Mouse (Mus musculus): Measurements from ENCODE around the gene Zbtb9.
A peak's percentile ranks its signal among the peaks of the same experiment; 100 is the strongest.

DNA sequence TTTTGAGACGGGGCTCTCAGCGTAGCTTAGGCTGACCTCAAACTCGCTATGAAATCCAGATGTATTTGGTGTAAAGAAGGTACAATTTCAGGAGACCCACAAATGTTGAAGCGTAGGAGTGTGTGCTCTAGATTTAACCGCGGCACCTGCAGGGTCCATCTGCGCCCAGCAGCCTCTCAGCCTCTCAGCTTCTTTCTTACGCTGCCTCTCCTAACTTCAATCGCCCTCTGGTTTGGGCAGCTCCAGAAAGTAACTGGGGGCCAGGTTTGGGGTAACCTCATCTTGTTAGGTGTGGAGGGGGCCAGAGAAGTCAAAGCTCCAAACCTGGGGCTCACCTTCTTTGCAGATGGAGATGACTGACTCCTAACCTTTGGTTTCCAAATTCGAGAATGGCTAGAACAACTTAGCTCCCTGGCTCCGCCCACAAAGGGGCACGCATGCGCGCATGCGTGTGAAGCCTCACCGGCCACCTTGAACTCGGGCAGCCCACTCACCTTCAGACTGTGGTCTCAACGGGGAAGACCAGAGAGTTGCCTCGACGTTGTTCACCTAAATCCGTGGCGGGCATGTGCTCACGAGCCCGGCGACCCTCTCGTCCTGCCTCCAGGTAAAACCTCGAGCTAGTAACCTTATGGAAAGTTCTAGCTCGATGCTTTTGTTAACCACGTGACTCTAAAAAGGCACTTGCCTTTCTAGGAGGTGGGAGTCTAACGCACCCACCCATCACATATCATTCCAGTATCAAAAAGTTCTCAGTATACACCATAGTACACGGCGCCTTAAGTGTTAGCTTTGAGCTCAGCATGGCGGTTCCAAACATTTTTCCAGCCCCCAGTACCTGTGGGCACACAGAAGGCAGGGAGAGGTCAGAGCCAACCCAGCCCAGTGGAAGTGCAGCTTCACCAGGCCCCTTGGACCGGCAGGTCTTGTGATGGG, 44.9 kb downstream of the Zbtb9 start:
- TF ChIP-seq ZNF384 (IDR thresholded peaks at IDR 0.05; ENCODE audit: low read depth, low read length), result no peak
- TF ChIP-seq MAFK (IDR thresholded peaks at IDR 0.05; ENCODE audit: insufficient read depth, low read depth, low read length), result no peak
- TF ChIP-seq CHD2 (IDR thresholded peaks at IDR 0.05; ENCODE audit: low read depth, low read length), result no peak
- peak; percentile 85 for TF ChIP-seq HCFC1 (IDR thresholded peaks at IDR 0.05; ENCODE audit: borderline replicate concordance, insufficient read depth, low read length)

Measured in ES-E14 (cell line).